Mouse (Mus musculus) stomach, postnatal 0 days (tissue): Measurements from ENCODE around the gene Art4.

ENCODE experiments used
- CTCF ChIP-seq: IDR thresholded peaks from 2 replicates; pipeline ENCODE4 v1.5.1; 2016; ENCODE audit warnings: antibody characterized with exemption, low read depth, mild to moderate bottlenecking, moderate library complexity
- EP300 ChIP-seq: optimal IDR thresholded peaks from 2 replicates; pipeline ENCODE3; 2016; ENCODE audit warnings: antibody characterized with exemption

- TF ChIP-seq CTCF (no peak), EP300 (no peak)
Measured at GRCm38 (mm10) chr6:136817549-136817948, 40.0 kb downstream of the Art4 start.
